Mouse (Mus musculus) intestine, embryonic 15.5 days (tissue): ENCODE measurements around the gene Cog4. TPM values are rescaled to one million over a fixed set of nuclear protein-coding genes. Genes with fewer than 3 reads are reported as not detected.

ENCODE experiments used
- ATAC-seq: fragments of 200-750 bp; cut with Nextera tagmentation; 2 replicates; pipeline ENCODE4 v1.8.0; 2017; ENCODE audit warnings: moderate TSS enrichment, moderate library complexity
- H3K27ac ChIP-seq: fragments of 300-500 bp; sonication (generic); 2 replicates; pipeline ENCODE4 v1.5.1; 2015; ENCODE audit warnings: mild to moderate bottlenecking, inconsistent platforms
- H3K27me3 ChIP-seq: fragments of 300-500 bp; sonication (generic); replicated peaks from 2 replicates; pipeline ENCODE4 v1.6.1; 2015; ENCODE audit warnings: inconsistent platforms
- H3K36me3 ChIP-seq: fragments of 300-500 bp; sonication (generic); 2 replicates; pipeline ENCODE4 v1.6.1; 2015; ENCODE audit warnings: inconsistent platforms
- H3K4me1 ChIP-seq: fragments of 300-500 bp; sonication (generic); replicated peaks from 2 replicates; pipeline ENCODE4 v1.6.1; 2015; ENCODE audit warnings: inconsistent platforms
- H3K4me2 ChIP-seq: fragments of 300-500 bp; sonication (generic); replicated peaks from 2 replicates; pipeline ENCODE4 v1.6.1; 2015; ENCODE audit warnings: mild to moderate bottlenecking, inconsistent platforms
- H3K4me3 ChIP-seq: fragments of 300-500 bp; sonication (generic); replicated peaks from 2 replicates; pipeline ENCODE4 v1.5.1; 2015; ENCODE audit warnings: inconsistent platforms
- H3K9ac ChIP-seq: fragments of 300-500 bp; sonication (generic); 2 replicates; pipeline ENCODE4 v1.6.1; 2015; ENCODE audit warnings: inconsistent platforms
- H3K9me3 ChIP-seq: fragments of 300-500 bp; sonication (generic); 2 replicates; pipeline ENCODE4 v1.6.1; 2016; ENCODE audit warnings: inconsistent platforms
- WGBS: fragments of 180-500 bp; shearing (Covaris S2); methylation state at CpG from one replicate; pipeline ENCODE4 v1.1.7; 2015; 5-methylcytosine and 5-hydroxymethylcytosine counted together
- polyA plus RNA-seq: library from polyadenylated mRNA; unstranded; fragments of >200 nt; fragmentation: Nextera tagmentation; extraction: Ambion mirVana; gene quantifications from 2 replicates; pipeline ENCODE4 v1.2.1, GENCODE M21; 2015

Cog4 gene
- polyA plus RNA-seq, 1 experiment from 2014 or later: 69.0 TPM

DNA sequence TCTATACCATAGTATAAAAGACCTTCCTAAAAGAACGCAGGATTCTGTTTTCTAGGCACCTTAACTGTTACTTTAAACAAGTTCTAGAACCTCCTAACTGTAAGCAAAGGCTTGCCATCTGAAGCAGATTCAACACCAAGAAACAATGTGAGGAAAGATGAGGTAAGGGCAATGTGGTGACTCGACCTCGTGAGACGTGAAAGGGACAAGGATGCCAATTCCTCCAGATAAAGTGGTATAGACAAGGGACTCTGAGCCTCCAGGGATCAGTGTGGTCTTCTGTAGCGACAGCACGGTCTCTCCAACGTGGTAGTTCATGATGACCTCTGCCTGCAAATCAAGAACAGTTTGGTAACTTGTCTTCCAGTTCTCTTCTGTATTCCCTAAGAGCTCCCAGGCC is 34.6 kb upstream of the Cog4 start:
- H3K9me3 ChIP-seq: no peaks in the 10 kb centered on the region
- no peak overlapping the region for H3K4me3 ChIP-seq
- no peak overlapping the region for H3K4me2 ChIP-seq
- H3K9ac ChIP-seq: no peak overlapping the region
- ATAC-seq: no peak
- peaks cover 13% of the 10 kb centered on the region; the same call in 1 of the 2 replicates for H3K4me1 ChIP-seq
- H3K36me3 ChIP-seq: peaks cover 62% of the 10 kb centered on the region
- WGBS: 95% methylated on average over 7 of the region's 7 CpGs
- no peaks in the 10 kb centered on the region for H3K27me3 ChIP-seq
- no peak overlapping the region for H3K27ac ChIP-seq

GRCm38 (mm10) chr8:110812349-110813080 is 33.9 kb upstream of the Cog4 start:
- no peak for ATAC-seq
- Histone ChIP-seq H3K27ac (no peak overlapping the region), H3K9ac (no peak overlapping the region), H3K4me1 (peaks cover 13% of the 10 kb centered on the region; the same call in 1 of the 2 replicates), H3K36me3 (peaks cover 69% of the 10 kb centered on the region), H3K9me3 (no peaks in the 10 kb centered on the region), H3K27me3 (no peaks in the 10 kb centered on the region), H3K4me2 (no peak overlapping the region), H3K4me3 (no peak overlapping the region)
- WGBS: 94% methylated on average over 7 of the region's 7 CpGs

GRCm38 (mm10) chr8:110813081-110813812 is 33.2 kb upstream of the Cog4 start:
- no peak overlapping the region for H3K27ac ChIP-seq
- WGBS: 93% methylated on average over 7 of the region's 7 CpGs
- no peak overlapping the region for H3K4me2 ChIP-seq
- no peaks in the 10 kb centered on the region for H3K9me3 ChIP-seq
- no peaks in the 10 kb centered on the region for H3K27me3 ChIP-seq
- H3K4me1 ChIP-seq: peaks cover 10% of the 10 kb centered on the region; the same call in 1 of the 2 replicates
- H3K9ac ChIP-seq: no peak overlapping the region
- H3K4me3 ChIP-seq: no peak overlapping the region
- no peak for ATAC-seq
- peaks cover 75% of the 10 kb centered on the region for H3K36me3 ChIP-seq

DNA sequence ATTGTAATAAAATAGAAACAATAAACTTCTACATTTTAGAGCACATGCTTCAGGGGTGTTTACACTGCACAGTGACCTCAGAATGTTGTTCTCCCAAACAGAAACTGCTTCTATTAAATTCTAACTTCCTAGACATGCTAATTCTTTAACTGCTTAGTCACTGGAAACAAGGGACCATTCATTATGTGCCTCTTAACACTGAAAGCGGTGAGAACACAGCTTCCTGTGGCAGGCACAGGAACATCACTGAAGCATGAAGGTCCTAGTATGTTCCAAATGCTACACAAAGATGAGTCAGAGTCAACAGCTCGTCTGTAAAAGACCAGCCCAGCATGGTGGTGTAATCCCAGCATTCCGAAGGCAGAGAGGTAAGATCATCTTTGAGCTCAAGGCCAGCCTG is 31.1 kb upstream of the Cog4 start:
- WGBS: 78% methylated on average over 3 of the region's 3 CpGs
- H3K9ac ChIP-seq: no peak overlapping the region
- H3K9me3 ChIP-seq: no peaks in the 10 kb centered on the region
- no peak for ATAC-seq
- H3K4me2 ChIP-seq: no peak overlapping the region
- peaks cover 87% of the 10 kb centered on the region for H3K36me3 ChIP-seq
- no peak overlapping the region for H3K4me3 ChIP-seq
- no peak overlapping the region for H3K27ac ChIP-seq
- H3K4me1 ChIP-seq: no peaks in the 10 kb centered on the region
- H3K27me3 ChIP-seq: no peaks in the 10 kb centered on the region

DNA sequence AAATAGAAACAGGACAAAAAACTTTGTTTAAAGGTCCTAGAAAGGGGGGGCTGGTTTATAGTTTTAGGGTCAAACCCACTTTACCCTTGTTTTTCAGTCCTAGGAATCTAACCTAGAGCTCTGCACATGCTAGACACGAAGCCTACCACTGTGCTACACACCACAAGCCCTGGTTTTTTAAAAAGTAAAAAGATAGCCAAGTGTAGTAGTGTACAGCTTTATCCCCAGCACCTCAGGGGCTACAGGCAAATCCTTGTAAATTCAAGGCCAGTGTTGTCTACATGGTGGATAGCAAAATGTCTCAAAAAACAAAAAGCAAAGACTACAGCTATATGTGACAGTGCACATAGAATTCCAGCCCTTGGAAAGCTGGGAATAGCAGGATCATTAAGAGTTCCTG is 29.4 kb upstream of the Cog4 start:
- WGBS: 95% methylated on average over 1 of the region's 1 CpGs
- H3K36me3 ChIP-seq: peaks cover 89% of the 10 kb centered on the region

GRCm38 (mm10) chr8:110818593-110818992 is 27.8 kb upstream of the Cog4 start:
- ATAC-seq: no peak
- Histone ChIP-seq H3K9me3 (no peaks in the 10 kb centered on the region), H3K9ac (no peak overlapping the region), H3K27me3 (no peaks in the 10 kb centered on the region), H3K4me1 (no peaks in the 10 kb centered on the region), H3K27ac (no peak overlapping the region), H3K36me3 (peaks cover 79% of the 10 kb centered on the region), H3K4me2 (no peak overlapping the region), H3K4me3 (no peak overlapping the region)
- 84% methylated on average over 3 of the region's 3 CpGs for WGBS

More for the DNA sequence above, 29.4 kb upstream of the Cog4 start:
- H3K4me3 ChIP-seq: no peak overlapping the region
- H3K4me1 ChIP-seq: no peaks in the 10 kb centered on the region
- no peak overlapping the region for H3K4me2 ChIP-seq
- no peak overlapping the region for H3K27ac ChIP-seq
- no peak for ATAC-seq
- no peaks in the 10 kb centered on the region for H3K27me3 ChIP-seq
- H3K9me3 ChIP-seq: no peaks in the 10 kb centered on the region
- H3K9ac ChIP-seq: no peak overlapping the region

GRCm38 (mm10) chr8:110820257-110820656 is 26.1 kb upstream of the Cog4 start:
- Histone ChIP-seq H3K4me1 (no peaks in the 10 kb centered on the region), H3K4me2 (no peak overlapping the region), H3K4me3 (no peak overlapping the region), H3K27me3 (no peaks in the 10 kb centered on the region), H3K36me3 (peaks cover 73% of the 10 kb centered on the region), H3K9me3 (no peaks in the 10 kb centered on the region), H3K27ac (no peak overlapping the region), H3K9ac (no peak overlapping the region)
- no peak for ATAC-seq
- WGBS: 89% methylated on average over 2 of the region's 2 CpGs

DNA sequence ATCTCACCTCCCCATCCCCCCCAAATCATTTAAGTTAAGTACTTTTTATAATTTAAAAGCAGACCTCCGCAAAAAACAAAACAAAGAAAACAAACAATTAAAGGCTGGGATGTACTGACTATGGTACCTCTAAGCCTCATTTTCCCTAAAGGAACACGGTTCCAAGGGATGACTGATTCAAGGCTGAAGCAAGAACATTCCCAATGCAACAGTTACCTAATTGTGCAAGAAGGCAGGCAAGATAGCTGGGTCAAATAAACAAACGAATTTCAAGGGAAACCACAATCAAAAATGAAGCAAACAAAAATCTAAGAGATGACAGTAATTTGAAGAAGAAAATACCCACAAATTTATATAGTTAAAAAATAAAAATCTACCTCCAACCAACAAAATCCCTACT is 24.4 kb upstream of the Cog4 start:
- Histone ChIP-seq H3K27ac (no peak overlapping the region), H3K4me2 (no peak overlapping the region), H3K9me3 (no peaks in the 10 kb centered on the region), H3K4me1 (no peaks in the 10 kb centered on the region), H3K9ac (no peak overlapping the region), H3K27me3 (no peaks in the 10 kb centered on the region), H3K36me3 (peaks cover 73% of the 10 kb centered on the region), H3K4me3 (no peak overlapping the region)
- 82% methylated on average over 3 of the region's 3 CpGs for WGBS
- ATAC-seq: no peak

- Histone ChIP-seq H3K4me2 (no peak overlapping the region), H3K9ac (no peak overlapping the region), H3K27me3 (no peaks in the 10 kb centered on the region), H3K36me3 (peaks cover 70% of the 10 kb centered on the region), H3K4me1 (no peaks in the 10 kb centered on the region), H3K4me3 (no peak overlapping the region), H3K9me3 (no peaks in the 10 kb centered on the region), H3K27ac (no peak overlapping the region)
- no peak for ATAC-seq
- 87% methylated on average over 1 of the region's 1 CpGs for WGBS
Observed at GRCm38 (mm10) chr8:110824861-110825260, 21.5 kb upstream of the Cog4 start.

DNA sequence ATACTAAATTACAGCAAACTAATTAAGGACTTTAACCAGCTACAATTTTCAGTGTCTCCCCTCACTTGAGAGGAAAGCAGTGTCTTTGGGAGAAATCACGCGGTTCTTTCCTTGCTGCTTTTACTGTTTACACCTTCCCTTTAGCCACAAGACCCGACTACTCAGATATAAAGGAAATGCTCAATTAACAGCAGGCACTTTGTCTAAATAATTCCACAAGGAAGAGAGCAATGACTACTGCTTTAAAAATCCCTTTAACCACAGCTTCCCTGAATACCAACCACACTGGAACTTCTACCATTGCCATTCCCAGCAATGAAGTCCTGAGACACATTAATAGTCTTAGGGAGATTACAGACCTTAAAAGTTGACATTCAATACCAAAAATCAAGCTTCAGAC is 17.9 kb upstream of the Cog4 start:
- Histone ChIP-seq H3K4me2 (no peak overlapping the region), H3K4me3 (no peak overlapping the region), H3K27me3 (no peaks in the 10 kb centered on the region), H3K9me3 (no peaks in the 10 kb centered on the region), H3K9ac (no peak overlapping the region), H3K36me3 (peaks cover 68% of the 10 kb centered on the region), H3K4me1 (no peaks in the 10 kb centered on the region), H3K27ac (no peak overlapping the region)
- 80% methylated on average over 3 of the region's 3 CpGs for WGBS
- no peak for ATAC-seq

DNA sequence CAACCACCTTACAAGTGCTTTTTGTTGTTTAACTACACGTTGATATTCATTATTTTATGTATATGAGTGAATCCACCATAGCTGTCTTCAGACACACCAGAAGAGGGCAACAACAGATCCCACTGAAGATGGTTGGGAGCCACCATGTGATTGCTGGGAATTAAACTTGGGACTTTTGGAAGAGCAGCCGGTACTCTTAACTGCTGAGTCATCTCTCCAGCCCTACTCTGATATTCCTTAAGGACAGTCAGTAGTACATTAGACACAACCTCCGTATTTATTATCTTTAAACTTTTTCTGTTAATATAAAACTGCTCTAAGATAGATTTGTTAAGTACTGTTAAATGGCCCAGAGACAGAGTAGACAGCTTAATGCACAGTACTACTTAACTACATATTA is 14.4 kb upstream of the Cog4 start:
- H3K4me2 ChIP-seq: no peak overlapping the region
- 81% methylated on average over 3 of the region's 3 CpGs for WGBS
- no peak for ATAC-seq
- H3K9ac ChIP-seq: no peak overlapping the region
- peaks cover 63% of the 10 kb centered on the region for H3K36me3 ChIP-seq
- H3K27ac ChIP-seq: no peak overlapping the region
- no peak overlapping the region for H3K4me3 ChIP-seq
- no peaks in the 10 kb centered on the region for H3K9me3 ChIP-seq
- no peaks in the 10 kb centered on the region for H3K4me1 ChIP-seq
- H3K27me3 ChIP-seq: no peaks in the 10 kb centered on the region

- H3K27me3 ChIP-seq: no peaks in the 10 kb centered on the region
- no peaks in the 10 kb centered on the region for H3K9me3 ChIP-seq
- no peak for ATAC-seq
- 82% methylated on average over 3 of the region's 3 CpGs for WGBS
- no peak overlapping the region for H3K4me2 ChIP-seq
- 0 out of 2 replicates have a peak, but pooled peaks cover 5% of the 10 kb centered on the region for H3K4me1 ChIP-seq
- H3K27ac ChIP-seq: no peak overlapping the region
- no peak overlapping the region for H3K4me3 ChIP-seq
- peaks cover 32% of the 10 kb centered on the region for H3K36me3 ChIP-seq
- no peak overlapping the region for H3K9ac ChIP-seq
Observed at GRCm38 (mm10) chr8:110842012-110842574, 4.3 kb upstream of the Cog4 start.
